Mouse (Mus musculus): ENCODE data around the gene Cacng3.
A peak's percentile ranks its signal among the peaks of the same experiment; 100 is the strongest.

Cacng3 gene

DNA sequence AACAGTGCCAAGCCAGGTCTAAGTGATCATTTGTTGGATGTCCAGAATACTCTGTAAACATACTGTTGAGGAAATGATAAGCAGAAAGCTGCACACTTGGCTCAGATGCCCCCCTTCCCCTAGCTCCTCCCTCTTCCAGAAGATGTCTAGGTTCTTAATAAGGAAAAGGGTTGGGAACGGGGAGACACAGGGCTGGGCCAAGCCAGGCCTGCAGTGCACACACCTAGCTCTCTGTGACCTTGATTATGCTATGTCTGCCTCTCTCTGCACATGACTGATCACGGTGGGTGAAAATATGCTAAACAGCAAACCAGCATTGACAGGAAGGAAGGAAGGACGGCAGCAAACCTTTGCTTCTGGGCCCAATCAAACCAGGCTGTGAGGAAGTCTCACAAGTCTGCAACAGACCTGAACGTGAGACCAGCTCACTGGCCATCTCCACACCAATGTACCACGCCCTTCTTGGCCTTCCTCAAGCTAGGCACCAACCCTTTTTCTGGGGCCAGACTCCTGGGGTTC is 53.1 kb downstream of the Cacng3 start:
- DNase-seq = no peak

DNA sequence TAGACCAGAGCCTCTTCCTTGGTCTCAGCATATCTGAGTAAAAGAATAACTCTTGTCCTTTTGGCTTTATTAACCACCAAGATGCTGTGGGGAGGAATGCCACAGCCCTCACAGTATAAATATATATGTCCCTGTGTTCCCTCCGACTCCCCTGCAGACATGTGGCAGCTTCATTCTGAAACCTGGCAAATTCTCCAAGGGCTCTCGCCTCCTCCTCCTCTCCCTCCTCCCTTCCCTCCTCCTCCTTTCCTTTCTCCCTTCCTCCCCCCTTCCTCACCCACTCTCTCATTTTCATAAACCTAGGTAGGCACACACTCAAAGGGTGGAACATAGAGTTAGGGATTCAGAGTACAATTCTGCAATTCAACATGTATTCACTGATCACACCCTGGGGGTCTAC is 56.1 kb downstream of the Cacng3 start:
- no peak for DNase-seq

- no peak for DNase-seq
Observed at GRCm38 (mm10) chr7:122728186-122728585, 57.9 kb downstream of the Cacng3 start.

DNA sequence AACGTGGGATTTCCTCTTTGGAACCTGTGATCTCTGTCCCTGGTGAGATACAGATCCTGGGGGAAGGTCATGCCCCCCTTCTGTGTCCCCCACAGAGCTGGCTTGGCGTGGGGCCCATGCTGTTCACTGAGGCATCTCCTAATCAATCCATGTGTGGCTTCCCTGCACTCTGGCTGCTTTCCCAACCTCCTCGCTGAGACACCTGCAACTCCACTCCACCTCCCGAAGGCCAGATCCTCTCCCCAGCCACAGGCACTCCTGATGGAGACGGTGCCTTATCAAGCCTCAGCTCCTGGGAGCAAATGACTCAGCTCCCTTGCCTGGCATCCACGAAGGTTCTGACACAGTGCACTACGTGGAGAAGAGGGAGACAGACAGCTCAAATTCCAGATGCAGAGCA is 58.6 kb downstream of the Cacng3 start:
- DNase-seq = peak; percentile 23

- no peak for DNase-seq
Observed at GRCm38 (mm10) chr7:122735323-122735722, 65.0 kb downstream of the Cacng3 start.

GRCm38 (mm10) chr7:122738541-122738940 is 68.2 kb downstream of the Cacng3 start:
- DNase-seq = no peak

- no peak for DNase-seq
Observed at GRCm38 (mm10) chr7:122740663-122741062, 70.4 kb downstream of the Cacng3 start.

GRCm38 (mm10) chr7:122755920-122756603 is 85.8 kb downstream of the Cacng3 start:
- DNase-seq = no peak

GRCm38 (mm10) chr7:122758645-122759044 is 88.4 kb downstream of the Cacng3 start:
- DNase-seq = no peak

- no peak for DNase-seq
Observed at GRCm38 (mm10) chr7:122764506-122764905, 94.2 kb downstream of the Cacng3 start.

DNA sequence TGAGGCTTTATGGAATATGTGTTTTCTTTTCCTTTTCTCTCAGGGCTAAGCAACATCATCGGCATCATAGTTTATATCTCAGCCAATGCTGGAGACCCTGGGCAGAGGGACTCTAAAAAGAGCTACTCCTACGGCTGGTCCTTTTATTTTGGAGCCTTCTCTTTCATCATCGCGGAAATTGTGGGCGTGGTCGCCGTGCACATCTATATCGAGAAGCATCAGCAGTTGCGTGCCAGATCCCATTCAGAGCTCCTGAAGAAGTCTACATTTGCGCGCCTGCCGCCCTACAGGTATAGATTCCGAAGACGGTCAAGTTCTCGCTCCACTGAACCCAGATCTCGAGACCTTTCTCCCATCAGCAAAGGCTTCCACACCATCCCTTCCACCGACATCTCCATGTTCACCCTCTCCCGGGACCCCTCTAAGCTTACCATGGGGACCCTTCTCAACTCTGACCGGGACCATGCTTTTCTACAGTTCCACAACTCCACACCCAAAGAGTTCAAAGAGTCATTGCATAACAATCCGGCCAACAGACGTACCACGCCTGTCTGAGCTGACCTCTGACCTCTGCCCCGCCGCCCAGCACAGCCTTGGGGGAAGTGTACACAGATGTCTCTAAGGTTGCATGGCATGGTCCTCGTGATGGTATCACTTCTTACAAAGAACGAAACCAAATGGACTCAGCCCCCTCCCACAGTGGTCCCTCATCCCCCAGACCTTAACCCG is 98.2 kb downstream of the Cacng3 start:
- DNase-seq = no peak

DNA sequence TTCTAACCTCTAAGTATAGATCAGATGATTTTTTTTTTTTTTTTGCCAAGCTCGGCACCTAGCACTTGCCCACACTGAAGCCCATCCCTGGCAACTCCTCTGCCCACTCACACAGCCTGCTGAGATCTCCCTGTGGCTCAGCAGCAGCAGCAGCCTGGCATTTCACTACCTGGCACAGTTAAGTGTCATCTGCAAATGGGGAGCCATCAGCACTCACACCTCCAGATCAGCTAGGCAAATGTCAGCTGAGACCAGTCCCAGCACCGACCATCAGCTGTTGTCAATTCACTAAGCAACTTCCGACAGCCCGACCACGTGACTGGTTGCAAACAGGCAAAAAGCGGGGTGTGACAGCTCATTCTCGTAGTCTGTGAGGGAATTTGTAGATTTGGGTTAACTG is 109.3 kb downstream of the Cacng3 start:
- no peak for DNase-seq

GRCm38 (mm10) chr7:122789929-122790328 is 119.6 kb downstream of the Cacng3 start:
- DNase-seq = no peak

GRCm38 (mm10) chr7:122793655-122794346 is 123.5 kb downstream of the Cacng3 start:
- DNase-seq = peak; percentile 7

- no peak for DNase-seq
Observed at GRCm38 (mm10) chr7:122795140-122795539, 124.8 kb downstream of the Cacng3 start.

GRCm38 (mm10) chr7:122800821-122801220 is 130.5 kb downstream of the Cacng3 start:
- no peak for DNase-seq

DNA sequence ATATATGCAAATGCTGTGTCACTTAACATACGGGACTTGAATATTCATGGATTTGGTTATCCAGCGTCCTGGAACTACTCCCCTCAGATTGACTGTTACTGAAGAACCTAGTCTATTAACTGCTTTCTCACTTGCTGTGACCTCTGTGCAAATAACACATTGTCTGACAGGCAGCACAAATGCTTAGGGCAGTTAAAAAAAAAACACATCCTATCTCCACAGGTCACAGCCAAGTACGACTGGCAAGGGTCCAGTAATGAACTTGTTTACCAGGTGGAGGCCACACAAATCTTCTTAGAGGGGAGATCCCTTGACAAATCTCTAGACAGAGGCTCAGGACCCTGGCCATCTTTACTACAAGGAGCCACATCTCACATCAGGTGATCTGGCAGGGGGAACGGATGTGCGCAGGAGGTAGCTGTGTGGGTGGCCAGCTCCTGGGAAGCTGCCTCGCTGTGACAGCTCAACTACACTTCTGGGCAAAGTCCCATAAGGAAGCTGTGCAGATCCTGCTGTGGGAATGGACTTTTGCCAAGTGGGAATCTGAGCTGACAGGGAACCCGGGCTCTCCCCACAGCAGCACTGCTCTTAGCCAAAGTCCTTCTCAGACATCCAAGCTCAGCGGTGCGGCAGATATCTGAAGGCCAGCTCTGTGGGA is 133.7 kb downstream of the Cacng3 start:
- peak; percentile 7 for DNase-seq

- no peak for DNase-seq
Observed at GRCm38 (mm10) chr7:122806531-122806930, 136.2 kb downstream of the Cacng3 start.

DNA sequence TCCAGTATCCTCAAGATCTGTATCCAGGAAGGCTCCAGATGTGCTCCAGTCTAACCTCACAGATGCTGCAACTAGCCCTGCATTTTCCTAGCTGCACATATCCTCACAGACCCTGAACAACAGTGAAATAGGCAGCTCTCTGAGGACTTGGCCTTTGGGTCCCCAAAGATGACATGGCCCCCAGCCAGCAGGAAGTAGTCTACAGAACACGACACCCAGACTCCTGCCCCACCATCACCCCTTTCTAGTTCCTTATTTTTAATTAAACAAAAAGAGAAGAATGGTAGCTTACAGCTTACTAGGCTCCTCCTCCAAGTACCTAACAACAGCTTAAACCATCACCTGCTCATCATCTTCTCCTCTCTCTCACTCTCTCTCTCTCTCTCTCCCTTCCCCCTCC is 143.4 kb downstream of the Cacng3 start:
- DNase-seq = no peak

DNA sequence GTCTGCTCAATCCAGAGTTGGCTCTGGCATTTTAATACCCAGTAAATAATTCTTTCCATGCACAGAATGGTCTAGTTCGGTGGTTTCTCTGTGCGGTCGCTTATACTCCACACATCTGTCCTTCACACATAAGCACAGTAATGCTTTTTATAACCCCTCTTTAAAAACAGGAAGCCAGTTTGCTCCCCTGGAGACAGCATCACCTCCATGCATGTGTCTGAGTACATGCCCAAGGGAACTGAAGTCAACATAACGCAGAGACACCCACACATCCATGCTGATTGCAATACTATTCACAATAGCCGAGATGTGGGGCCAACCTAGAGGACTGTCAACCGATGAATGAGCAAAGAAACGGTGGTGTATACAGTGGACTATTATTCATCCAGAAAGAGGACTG is 147.3 kb downstream of the Cacng3 start:
- no peak for DNase-seq

Data from right cerebral cortex, postnatal 4 days (tissue).